Mouse (Mus musculus): Measurements from ENCODE around the gene Trappc2l. TPM values are rescaled to one million over a fixed set of nuclear protein-coding genes. Genes with fewer than 3 reads are reported as not detected.

Gene Trappc2l
- polyA plus RNA-seq, 1 experiment from 2014 or later, result 49.8 TPM

Small RNA genes lying within 50 kb of the gene (microRNA-seq; reads per million reads assigned to microRNA genes)
- not detected for gene Mir6396 (ENCODE audit: borderline number of aligned reads)

Other genes with a start within 250 kb of the Trappc2l start
- gene Zc3h18, start 235.0 kb upstream of the Trappc2l start, polyA plus RNA-seq (2014; fragmentation: Nextera tagmentation; extraction: Ambion mirVana), result 22.2 and 26.8 TPM in 2 replicates
- gene Il17c, start 189.6 kb upstream of the Trappc2l start, polyA plus RNA-seq (2014; fragmentation: Nextera tagmentation; extraction: Ambion mirVana), result not detected in 2 replicates
- 169 and 174 TPM in 2 replicates for gene Cyba, start 178.7 kb upstream of the Trappc2l start, polyA plus RNA-seq (2014; fragmentation: Nextera tagmentation; extraction: Ambion mirVana)
- 28.0 and 29.0 TPM in 2 replicates for gene Mvd, start 168.2 kb upstream of the Trappc2l start, polyA plus RNA-seq (2014; fragmentation: Nextera tagmentation; extraction: Ambion mirVana)
- 3.0 and 4.2 TPM in 2 replicates for gene Snai3, start 150.9 kb upstream of the Trappc2l start, polyA plus RNA-seq (2014; fragmentation: Nextera tagmentation; extraction: Ambion mirVana)
- gene Rnf166, start 135.6 kb upstream of the Trappc2l start, polyA plus RNA-seq (2014; fragmentation: Nextera tagmentation; extraction: Ambion mirVana), result 28.1 and 34.4 TPM in 2 replicates
- gene Ctu2, start 135.5 kb upstream of the Trappc2l start, polyA plus RNA-seq (2014; fragmentation: Nextera tagmentation; extraction: Ambion mirVana), result 35.2 and 39.0 TPM in 2 replicates
- gene Piezo1, start 60.3 kb upstream of the Trappc2l start, polyA plus RNA-seq (2014; fragmentation: Nextera tagmentation; extraction: Ambion mirVana), result 17.4 and 19.4 TPM in 2 replicates
- 29.5 and 30.4 TPM in 2 replicates for gene Cdt1, start 43.6 kb upstream of the Trappc2l start, polyA plus RNA-seq (2014; fragmentation: Nextera tagmentation; extraction: Ambion mirVana)
- gene Aprt, start 34.7 kb upstream of the Trappc2l start, polyA plus RNA-seq (2014; fragmentation: Nextera tagmentation; extraction: Ambion mirVana), result 250 and 262 TPM in 2 replicates
- gene Galns, start 177 bp upstream of the Trappc2l start, polyA plus RNA-seq (2014; fragmentation: Nextera tagmentation; extraction: Ambion mirVana), result 11.4 and 12.3 TPM in 2 replicates
- not detected in 2 replicates for gene Pabpn1l, start 11.1 kb downstream of the Trappc2l start, polyA plus RNA-seq (2014; fragmentation: Nextera tagmentation; extraction: Ambion mirVana)
- 5.2 and 5.4 TPM in 2 replicates for gene Cbfa2t3, start 87.5 kb downstream of the Trappc2l start, polyA plus RNA-seq (2014; fragmentation: Nextera tagmentation; extraction: Ambion mirVana)
- gene Acsf3, start 163.8 kb downstream of the Trappc2l start, polyA plus RNA-seq (2014; fragmentation: Nextera tagmentation; extraction: Ambion mirVana), result 15.4 and 17.5 TPM in 2 replicates
- 0.42 and 0.67 TPM in 2 replicates for gene Cdh15, start 236.3 kb downstream of the Trappc2l start, polyA plus RNA-seq (2014; fragmentation: Nextera tagmentation; extraction: Ambion mirVana)